Mouse (Mus musculus): ENCODE measurements around the gene Smg9. TPM values are rescaled to one million over a fixed set of nuclear protein-coding genes. Genes with fewer than 3 reads are reported as not detected.

Gene Smg9
- total and polyA plus RNA-seq, 3 experiments: 54.6 to 95.3 TPM; not detected in 1

GRCm38 (mm10) chr7:24366716-24367632, 32.4 kb upstream of the Smg9 start:
- TF ChIP-seq NELFE (IDR thresholded peaks at IDR 0.05; ENCODE audit: low read depth, low read length): no peak
- TF ChIP-seq ELF1 (IDR thresholded peaks at IDR 0.05; ENCODE audit: low read depth, low read length): no peak
- TF ChIP-seq JUND (IDR thresholded peaks at IDR 0.05; ENCODE audit: low read depth, low read length): no peak
- peak; percentile 94 for TF ChIP-seq ZNF384 (IDR thresholded peaks at IDR 0.05; ENCODE audit: low read depth, low read length)
- 0 out of 2 replicates have a peak, but pooled peaks have one; percentile 16 for TF ChIP-seq SIN3A (IDR thresholded peaks at IDR 0.05; ENCODE audit: low read length)
- TF ChIP-seq MXI1 (IDR thresholded peaks at IDR 0.05; ENCODE audit: low read depth, low read length): peak; percentile 43; the same call in 1 of the 2 replicates
- TF ChIP-seq USF1 (IDR thresholded peaks at IDR 0.05; ENCODE audit: low read depth, low read length): no peak
- TF ChIP-seq MAX (IDR thresholded peaks at IDR 0.05; ENCODE audit: low read length): 0 out of 2 replicates have a peak, but pooled peaks have one; percentile 37
- H3K9me3 ChIP-seq (replicated peaks; ENCODE audit: insufficient read depth, low read length): no peaks in the 10 kb centered on the region
- peaks cover 19% of the 10 kb centered on the region for H3K79me2 ChIP-seq (ENCODE audit: control insufficient read depth, insufficient read depth, low read length, poor library complexity)
- no peak overlapping the region for H3K4me3 ChIP-seq (ENCODE audit: control insufficient read depth in 1 of 2, insufficient read depth in 1 of 2, low read depth in 2 of 2, low read length in 2 of 2)
- no peak overlapping the region for H3K9ac ChIP-seq (ENCODE audit: control insufficient read depth, low read depth, low read length, poor library complexity, severe bottlenecking)
- no peak overlapping the region for H3K27ac ChIP-seq (ENCODE audit: control insufficient read depth, low read depth, low read length)
- H3K27me3 ChIP-seq (ENCODE audit: control insufficient read depth in 1 of 2, insufficient read depth in 2 of 2, low read length in 2 of 2): no peaks in the 10 kb centered on the region
- peak; percentile 52 for DNase-seq (ENCODE audit: low read depth, low spot score)
- peaks cover 5 to 52% of the 10 kb centered on the region in 2 experiments; a peak in 3 of 4 replicates for H3K4me1 ChIP-seq (ENCODE audit: control insufficient read depth in 1 of 2, insufficient read depth in 2 of 2, low read length in 2 of 2)
- H3K36me3 ChIP-seq (ENCODE audit: control insufficient read depth in 1 of 2, insufficient read depth in 2 of 2, low read length in 2 of 2): peaks cover 0 to 2% of the 10 kb centered on the region in 2 experiments; a peak in 2 of 4 replicates

- TF ChIP-seq RCOR1 (IDR thresholded peaks at IDR 0.05; ENCODE audit: low read depth, low read length): no peak
- TF ChIP-seq BHLHE40 (IDR thresholded peaks at IDR 0.05; ENCODE audit: borderline replicate concordance, low read depth, low read length): no peak
- 0 out of 2 replicates have a peak, but pooled peaks have one; percentile 13 for TF ChIP-seq GATA1 (IDR thresholded peaks at IDR 0.05; ENCODE audit: low read depth, low read length)
- peaks cover 30% of the 10 kb centered on the region for H3K79me2 ChIP-seq (ENCODE audit: control insufficient read depth, insufficient read depth, low read length, poor library complexity)
- no peaks in the 10 kb centered on the region for H3K9me3 ChIP-seq (replicated peaks; ENCODE audit: insufficient read depth, low read length)
- no peaks in the 10 kb centered on the region for H3K27me3 ChIP-seq (ENCODE audit: control insufficient read depth in 1 of 2, insufficient read depth in 2 of 2, low read length in 2 of 2)
- no peak overlapping the region for H3K9ac ChIP-seq (ENCODE audit: control insufficient read depth, low read depth, low read length, poor library complexity, severe bottlenecking)
- H3K4me1 ChIP-seq (ENCODE audit: control insufficient read depth in 1 of 2, insufficient read depth in 2 of 2, low read length in 2 of 2): peaks cover 5 to 59% of the 10 kb centered on the region in 2 experiments; a peak in 3 of 4 replicates
- DNase-seq (ENCODE audit: low read depth, low spot score): peak; percentile 61
- peaks cover 0 to 7% of the 10 kb centered on the region in 2 experiments; a peak in 2 of 4 replicates for H3K36me3 ChIP-seq (ENCODE audit: control insufficient read depth in 1 of 2, insufficient read depth in 2 of 2, low read length in 2 of 2)
- H3K27ac ChIP-seq (ENCODE audit: control insufficient read depth, low read depth, low read length): no peak overlapping the region
- no peak overlapping the region for H3K4me3 ChIP-seq (ENCODE audit: control insufficient read depth in 1 of 2, insufficient read depth in 1 of 2, low read depth in 2 of 2, low read length in 2 of 2)
Measured at GRCm38 (mm10) chr7:24368226-24368625, 31.2 kb upstream of the Smg9 start.

DNA sequence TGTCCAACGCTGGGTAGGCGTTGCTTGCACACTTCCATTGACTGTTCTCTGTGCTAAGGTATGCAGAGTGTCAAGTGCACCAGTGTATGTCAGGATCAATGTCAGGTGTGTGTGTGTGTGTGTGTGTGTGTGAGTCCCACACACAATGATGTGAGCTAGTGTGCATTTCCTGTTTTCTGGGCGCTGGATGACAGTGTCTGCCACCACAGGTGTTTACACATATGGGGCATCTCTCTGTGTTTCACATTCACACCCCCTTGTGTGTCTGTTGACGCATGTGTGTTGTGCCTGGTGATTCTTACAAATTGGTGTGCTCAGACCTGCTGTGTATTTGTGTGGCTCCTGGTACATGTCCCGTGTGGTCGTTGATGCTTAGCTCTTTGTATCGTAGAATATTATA, 30.5 kb upstream of the Smg9 start:
- Histone ChIP-seq H3K4me3 (ENCODE audit: control insufficient read depth in 1 of 2, insufficient read depth in 1 of 2, low read depth in 2 of 2, low read length in 2 of 2) (no peak overlapping the region), H3K79me2 (ENCODE audit: control insufficient read depth, insufficient read depth, low read length, poor library complexity) (peaks cover 33% of the 10 kb centered on the region), H3K9ac (ENCODE audit: control insufficient read depth, low read depth, low read length, poor library complexity, severe bottlenecking) (no peak overlapping the region), H3K36me3 (ENCODE audit: control insufficient read depth in 1 of 2, insufficient read depth in 2 of 2, low read length in 2 of 2) (peaks cover 0 to 7% of the 10 kb centered on the region in 2 experiments; a peak in 2 of 4 replicates), H3K27me3 (ENCODE audit: control insufficient read depth in 1 of 2, insufficient read depth in 2 of 2, low read length in 2 of 2) (no peaks in the 10 kb centered on the region), H3K27ac (ENCODE audit: control insufficient read depth, low read depth, low read length) (peak overlapping the region; percentile 97), H3K4me1 (ENCODE audit: control insufficient read depth in 1 of 2, insufficient read depth in 2 of 2, low read length in 2 of 2) (peaks cover 5 to 56% of the 10 kb centered on the region in 2 experiments; a peak in 3 of 4 replicates), H3K9me3 (replicated peaks; ENCODE audit: insufficient read depth, low read length) (no peaks in the 10 kb centered on the region)
- DNase-seq (ENCODE audit: low read depth, low spot score): no peak
- TF ChIP-seq ZC3H11A (IDR thresholded peaks at IDR 0.05; ENCODE audit: low read depth, low read length): no peak
